Mouse (Mus musculus): ENCODE data around the gene Yipf6. TPM values are rescaled to one million over a fixed set of nuclear protein-coding genes. Genes with fewer than 3 reads are reported as not detected.
A peak's percentile ranks its signal among the peaks of the same experiment; 100 is the strongest.
"Not testable (repeated sequence)": the region's sequence is repeated elsewhere in the genome, so short reads cannot be mapped to it uniquely, and the experiment has no call there.

Gene Yipf6
- polyA plus RNA-seq, 1 experiment, result 24.1 TPM

DNA sequence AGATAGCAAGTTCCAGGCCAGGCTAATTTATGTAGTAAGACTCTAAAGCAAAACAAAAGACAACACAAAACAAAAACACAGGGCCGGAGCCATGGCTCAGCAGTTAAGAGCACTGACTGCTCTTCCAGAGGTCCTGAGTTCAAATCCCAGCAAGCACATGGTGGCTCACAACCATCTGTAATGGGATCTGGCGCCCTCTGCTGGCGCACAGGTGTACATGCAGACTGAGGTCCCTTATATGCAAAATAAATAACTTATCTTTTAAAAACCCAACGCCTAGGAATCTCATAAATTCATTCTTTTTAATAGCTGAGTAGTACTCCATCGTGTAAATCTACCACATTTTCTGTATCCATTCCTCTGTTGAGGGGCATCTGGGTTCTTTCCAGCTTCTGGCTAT is 50.5 kb downstream of the Yipf6 start:
- WGBS, result 72% methylated on average over 5 of the region's 5 CpGs
- not testable (repeated sequence) for H3K36me3 ChIP-seq (ENCODE audit: control insufficient read depth, insufficient read depth, low read length); H3K27me3 ChIP-seq (replicated peaks; ENCODE audit: control insufficient read depth, insufficient read depth, low read length); H3K4me3 ChIP-seq (ENCODE audit: insufficient read depth, low read depth, low read length); H3K4me1 ChIP-seq (ENCODE audit: control insufficient read depth, insufficient read depth, low read length); H3K27ac ChIP-seq (ENCODE audit: insufficient read depth, low read depth, low read length); DNase-seq
- TF ChIP-seq CTCF (conservative IDR thresholded peaks at IDR 0.05; ENCODE audit: insufficient read depth, insufficient read length, low read depth, low read length), result peak; percentile 37

DNA sequence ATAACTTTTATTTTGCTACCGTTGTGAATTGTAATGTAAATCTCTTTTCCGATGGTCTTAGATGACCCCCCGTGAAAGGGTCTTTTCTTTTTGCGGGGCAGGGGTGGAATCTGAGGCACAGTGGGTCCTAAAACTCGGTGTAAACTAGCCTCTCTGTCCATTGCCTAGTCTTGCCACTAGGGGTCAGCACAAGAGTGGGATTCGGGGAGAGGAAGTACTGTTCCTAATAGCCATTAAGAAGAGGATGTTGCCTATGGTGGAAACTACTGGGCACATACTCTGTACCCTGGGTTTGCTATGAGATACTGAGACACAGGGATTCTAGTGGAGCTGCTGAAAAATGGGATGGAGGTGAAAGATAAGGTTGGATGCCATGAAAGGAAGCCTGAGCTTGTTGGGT is 53.5 kb downstream of the Yipf6 start:
- Histone ChIP-seq H3K27ac (ENCODE audit: insufficient read depth, low read depth, low read length) (no peak overlapping the region), H3K36me3 (ENCODE audit: control insufficient read depth, insufficient read depth, low read length) (no peaks in the 10 kb centered on the region), H3K27me3 (replicated peaks; ENCODE audit: control insufficient read depth, insufficient read depth, low read length) (no peaks in the 10 kb centered on the region), H3K4me1 (ENCODE audit: control insufficient read depth, insufficient read depth, low read length) (peaks cover 2% of the 10 kb centered on the region; the same call in 1 of the 2 replicates), H3K4me3 (ENCODE audit: insufficient read depth, low read depth, low read length) (no peak overlapping the region)
- DNase-seq, result peak; percentile 61
- 15% methylated on average over 6 of the region's 6 CpGs for WGBS
- TF ChIP-seq CTCF (conservative IDR thresholded peaks at IDR 0.05; ENCODE audit: insufficient read depth, insufficient read length, low read depth, low read length) (peak; percentile 75), POLR2A (IDR thresholded peaks at IDR 0.05; ENCODE audit: low read depth, low read length) (no peak)

Other genes starting within 250 kb of the Yipf6 start
- 2.7 and 3.1 TPM in 2 replicates for gene Ophn1, start 45.3 kb upstream of the Yipf6 start, polyA plus RNA-seq (2012; rRNA removed)
- gene Stard8, start 66.9 kb downstream of the Yipf6 start, polyA plus RNA-seq (2012; rRNA removed), result 62.0 and 82.9 TPM in 2 replicates
- 27.6 and 30.4 TPM in 2 replicates for gene Efnb1, start 199.8 kb downstream of the Yipf6 start, polyA plus RNA-seq (2012; rRNA removed)

All from kidney, adult 2 months (tissue).